Mouse (Mus musculus) small intestine, adult 10 weeks (tissue): Measurements from ENCODE around the gene Gm4303. TPM values are rescaled to one million over a fixed set of nuclear protein-coding genes. Genes with fewer than 3 reads are reported as not detected.

Experiments used
- polyA plus RNA-seq: library from polyadenylated mRNA; stranded (reverse); fragments of 350-450 nt; fragmentation: Illumina TruSeq; extraction: RNeasy Lipid Tissue Mini Kit (QIAGEN cat#74804); gene quantifications from one replicate; pipeline ENCODE4 v1.2.3, GENCODE M21; 2014; ENCODE audit warnings: low replicate concordance

The Gm4303 gene
- polyA plus RNA-seq: not detected

GRCm38 (mm10) chr10:100345672-100346071, at the start of gene Gm4303:
Gene Gm4303 (plus strand): TSS chr10:100345972.

GRCm38 (mm10) chr10:100335376-100335775, 10.4 kb upstream of the Gm4303 start, which contains the start of gene Gm4301:
Gene Gm4301 (plus strand): TSS chr10:100335676.

GRCm38 (mm10) chr10:100340536-100340935, 5.2 kb upstream of the Gm4303 start, which contains the start of gene Gm4302:
Gene Gm4302 (plus strand): TSS chr10:100340836.

GRCm38 (mm10) chr10:100350793-100351192, 5.0 kb downstream of the Gm4303 start, which contains the start of gene Gm4305:
Gene Gm4305 (plus strand): TSS chr10:100351093.

GRCm38 (mm10) chr10:100361038-100361437, 15.3 kb downstream of the Gm4303 start, which contains the start of gene Gm4307:
Gene Gm4307 (plus strand): TSS chr10:100361338.

GRCm38 (mm10) chr10:100382460-100382859, 36.7 kb downstream of the Gm4303 start, which contains the start of gene Gm4312:
Gene Gm4312 (minus strand): TSS chr10:100382560.

Other genes with a start within 250 kb of the Gm4303 start
- not detected for gene Gm4301, start 10.3 kb upstream of the Gm4303 start, polyA plus RNA-seq
- gene Gm4302, start 5.1 kb upstream of the Gm4303 start, polyA plus RNA-seq: not detected
- gene Gm4305, start 5.1 kb downstream of the Gm4303 start, polyA plus RNA-seq: not detected
- not detected for gene Gm4307, start 15.4 kb downstream of the Gm4303 start, polyA plus RNA-seq
- not detected for gene Gm4312, start 36.6 kb downstream of the Gm4303 start, polyA plus RNA-seq
- gene Tmtc3, start 141.4 kb downstream of the Gm4303 start, polyA plus RNA-seq: 36.2 TPM
- 15.4 TPM for gene Cep290, start 141.6 kb downstream of the Gm4303 start, polyA plus RNA-seq
- gene 4930430F08Rik, start 244.5 kb downstream of the Gm4303 start, polyA plus RNA-seq: 12.0 TPM
- not detected for gene 1700017N19Rik, start 244.5 kb downstream of the Gm4303 start, polyA plus RNA-seq